27 mouse cellular contexts compared by ENCODE assay signal in the genomic region with DNA sequence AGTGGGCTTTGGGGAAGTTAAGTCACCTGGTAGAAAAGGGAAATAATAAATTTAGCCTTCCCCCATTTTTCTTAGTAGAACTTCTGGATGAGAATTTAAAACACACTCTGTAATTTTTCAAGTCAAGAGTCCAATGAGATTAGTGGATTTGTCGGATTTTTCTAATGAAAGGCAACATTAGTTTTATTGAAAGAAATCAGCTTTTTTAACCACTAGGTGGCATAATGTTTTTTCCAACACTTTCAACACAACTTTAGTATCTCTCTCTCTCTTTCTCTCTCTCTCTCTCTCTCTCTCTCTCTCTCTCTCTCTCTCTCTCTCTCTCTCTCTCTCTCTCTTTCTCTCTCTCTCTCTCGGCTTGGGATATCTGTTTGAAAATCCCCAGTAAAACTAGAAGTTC.
DNase-seq lines count a peak whose midpoint lies in the region; ATAC-seq and TF ChIP-seq lines count a peak whose summit lies in the region.
"Had no signal": no experiment of that assay in that cellular context is flagged by ENCODE, and none has a peak within 500 bp of the region (broad histone marks: within the 10 kb centered on the region; RNA-seq: fewer than 3 reads in every experiment).

No protein-coding gene starts in this region.

- no peaks in the 10 kb centered on the region for H3K4me1 ChIP-seq in embryonic facial prominence, embryonic 11.5 days (ENCODE audit: control insufficient read depth, insufficient read depth, low read length)
- no peaks in the 10 kb centered on the region for H3K4me1 ChIP-seq in embryonic facial prominence, embryonic 10.5 days
- no peaks in the 10 kb centered on the region for H3K4me1 ChIP-seq in intestine, postnatal 0 days (replicated peaks; ENCODE audit: control insufficient read depth, insufficient read depth, low read length)
- H3K4me1 ChIP-seq in intestine, embryonic 16.5 days (ENCODE audit: control insufficient read depth, insufficient read depth, low read length) = no peaks in the 10 kb centered on the region
- no peaks in the 10 kb centered on the region for H3K4me1 ChIP-seq in lung, embryonic 14.5 days (ENCODE audit: insufficient read depth)
- H3K4me1 ChIP-seq: embryonic facial prominence, embryonic 12.5 days; forebrain, embryonic 15.5 days; heart, embryonic 13.5 days; hindbrain, embryonic 12.5 days; midbrain, embryonic 12.5 days had no signal

- no peak overlapping the region for H3K9ac ChIP-seq in embryonic facial prominence, embryonic 11.5 days (replicated peaks; ENCODE audit: low read length)
- no peak overlapping the region for H3K9ac ChIP-seq in intestine, postnatal 0 days (ENCODE audit: low read depth, low read length)
- no peak overlapping the region for H3K9ac ChIP-seq in intestine, embryonic 16.5 days (ENCODE audit: low read depth, low read length)
- no peak overlapping the region for H3K9ac ChIP-seq in lung, embryonic 14.5 days
- H3K9ac ChIP-seq: embryonic facial prominence, embryonic 12.5 days; forebrain, embryonic 15.5 days; heart, embryonic 13.5 days; hindbrain, embryonic 12.5 days; liver, postnatal 0 days; midbrain, embryonic 12.5 days had no signal

- no peak overlapping the region for H3K4me2 ChIP-seq in embryonic facial prominence, embryonic 11.5 days (ENCODE audit: low read depth, low read length)
- no peak overlapping the region for H3K4me2 ChIP-seq in intestine, postnatal 0 days (replicated peaks; ENCODE audit: low read depth)
- H3K4me2 ChIP-seq in intestine, embryonic 16.5 days (ENCODE audit: low read depth, low read length) = no peak overlapping the region
- no peak overlapping the region for H3K4me2 ChIP-seq in lung, embryonic 14.5 days
- H3K4me2 ChIP-seq: embryonic facial prominence, embryonic 12.5 days; forebrain, embryonic 15.5 days; heart, embryonic 13.5 days; hindbrain, embryonic 12.5 days; liver, embryonic 11.5 days; midbrain, embryonic 12.5 days had no signal

- no peaks in the 10 kb centered on the region for H3K27me3 ChIP-seq in embryonic facial prominence, embryonic 11.5 days (ENCODE audit: control insufficient read depth, insufficient read depth, low read length)
- no peaks in the 10 kb centered on the region for H3K27me3 ChIP-seq in embryonic facial prominence, embryonic 10.5 days (replicated peaks; ENCODE audit: low read depth, poor library complexity, severe bottlenecking)
- H3K27me3 ChIP-seq in intestine, postnatal 0 days (replicated peaks; ENCODE audit: control insufficient read depth, insufficient read depth, low read length) = no peaks in the 10 kb centered on the region
- no peaks in the 10 kb centered on the region for H3K27me3 ChIP-seq in intestine, embryonic 16.5 days (replicated peaks; ENCODE audit: control insufficient read depth, insufficient read depth, low read length)
- no peaks in the 10 kb centered on the region for H3K27me3 ChIP-seq in lung, embryonic 14.5 days (ENCODE audit: insufficient read depth, low read length)
- H3K27me3 ChIP-seq: embryonic facial prominence, embryonic 12.5 days; forebrain, embryonic 15.5 days; heart, embryonic 13.5 days; hindbrain, embryonic 12.5 days; midbrain, embryonic 12.5 days had no signal

- H3K4me3 ChIP-seq in embryonic facial prominence, embryonic 11.5 days (ENCODE audit: low read depth, low read length) = no peak overlapping the region
- H3K4me3 ChIP-seq in embryonic facial prominence, embryonic 10.5 days = no peak overlapping the region
- H3K4me3 ChIP-seq in intestine, postnatal 0 days (ENCODE audit: low read depth, low read length) = no peak overlapping the region
- H3K4me3 ChIP-seq in intestine, embryonic 16.5 days (ENCODE audit: low read length) = no peak overlapping the region
- no peak overlapping the region for H3K4me3 ChIP-seq in lung, embryonic 14.5 days (ENCODE audit: low read depth, low read length)
- H3K4me3 ChIP-seq: embryonic facial prominence, embryonic 12.5 days; erythroblast, embryonic 14.5 days; forebrain, embryonic 15.5 days; heart, embryonic 13.5 days; hindbrain, embryonic 12.5 days; midbrain, embryonic 12.5 days had no signal

- no peaks in the 10 kb centered on the region for H3K36me3 ChIP-seq in embryonic facial prominence, embryonic 11.5 days (replicated peaks; ENCODE audit: control insufficient read depth, insufficient read depth, low read depth, low read length)
- H3K36me3 ChIP-seq in embryonic facial prominence, embryonic 10.5 days (replicated peaks) = no peaks in the 10 kb centered on the region
- H3K36me3 ChIP-seq in intestine, postnatal 0 days (ENCODE audit: control insufficient read depth, insufficient read depth) = no peaks in the 10 kb centered on the region
- no peaks in the 10 kb centered on the region for H3K36me3 ChIP-seq in intestine, embryonic 16.5 days (ENCODE audit: control insufficient read depth, insufficient read depth, low read length)
- H3K36me3 ChIP-seq in lung, embryonic 14.5 days (ENCODE audit: insufficient read depth) = no peaks in the 10 kb centered on the region
- H3K36me3 ChIP-seq: embryonic facial prominence, embryonic 12.5 days; forebrain, embryonic 15.5 days; G1E; heart, embryonic 13.5 days; hindbrain, embryonic 12.5 days; midbrain, embryonic 12.5 days had no signal

- no peaks in the 10 kb centered on the region for H3K9me3 ChIP-seq in embryonic facial prominence, embryonic 11.5 days (replicated peaks; ENCODE audit: control insufficient read depth, low read length)
- H3K9me3 ChIP-seq in embryonic facial prominence, embryonic 10.5 days = no peaks in the 10 kb centered on the region
- H3K9me3 ChIP-seq in intestine, postnatal 0 days (ENCODE audit: control insufficient read depth) = no peaks in the 10 kb centered on the region
- no peaks in the 10 kb centered on the region for H3K9me3 ChIP-seq in intestine, embryonic 16.5 days (ENCODE audit: control insufficient read depth, low read length)
- no peaks in the 10 kb centered on the region for H3K9me3 ChIP-seq in lung, embryonic 14.5 days (ENCODE audit: low read depth, low read length)
- H3K9me3 ChIP-seq: embryonic facial prominence, embryonic 12.5 days; forebrain, embryonic 15.5 days; G1E; heart, embryonic 13.5 days; hindbrain, embryonic 12.5 days; midbrain, embryonic 12.5 days had no signal

- ATAC-seq in embryonic facial prominence, embryonic 11.5 days (replicated peaks; ENCODE audit: insufficient number of reproducible peaks, low FRiP score, low TSS enrichment, low read depth) = no peak
- no peak for ATAC-seq in intestine, postnatal 0 days
- ATAC-seq in intestine, embryonic 16.5 days = no peak
- ATAC-seq in lung, embryonic 14.5 days (ENCODE audit: insufficient read depth) = no peak
- ATAC-seq: activated CD4-positive, CD25-positive, alpha-beta regulatory T cell, adult 4 months; CD4-positive, CD25-positive, alpha-beta regulatory T cell, adult 4 months; forebrain, embryonic 15.5 days; inflammation-experienced regulatory T-cells, adult 6 months; liver, postnatal 0 days had no signal

- WGBS in embryonic facial prominence, embryonic 11.5 days = 76% methylated on average over 2 of the region's 2 CpGs
- 72% methylated on average over 2 of the region's 2 CpGs for WGBS in embryonic facial prominence, embryonic 10.5 days
- WGBS in intestine, postnatal 0 days = 77% methylated on average over 2 of the region's 2 CpGs
- WGBS in intestine, embryonic 16.5 days = 85% methylated on average over 2 of the region's 2 CpGs
- 61% methylated on average over 2 of the region's 2 CpGs for WGBS in lung, embryonic 14.5 days

- peak; percentile 19 for DNase-seq in embryonic facial prominence, embryonic 11.5 days (ENCODE audit: low spot score)
- no peak for DNase-seq in embryonic facial prominence, embryonic 10.5 days (ENCODE audit: low spot score)
- peak; percentile 52 for DNase-seq in lung, embryonic 14.5 days
- DNase-seq in lung, postnatal 14 days = no peak
- DNase-seq in retina, postnatal 1 day = no peak
- DNase-seq: adrenal gland, adult 8-10 months; cerebellum, adult 11-12 months; cerebellum, postnatal 10 days; gastrocnemius, postnatal 10 days; kidney, adult 9 months; kidney, postnatal 25 days; liver, postnatal 0 days; lung, postnatal 10 days; thymus, postnatal 25 days had no signal

- peak; percentile 21 for TF ChIP-seq CTCF in intestine, postnatal 0 days (IDR thresholded peaks at IDR 0.05; ENCODE audit: low read depth)
- TF ChIP-seq CTCF in lung, embryonic 14.5 days (IDR thresholded peaks at IDR 0.05; ENCODE audit: low read depth) = peak; percentile 11; the same call in 1 of the 2 replicates

- no peak overlapping the region for H3K27ac ChIP-seq in embryonic facial prominence, embryonic 11.5 days (replicated peaks; ENCODE audit: low read depth, low read length)
- H3K27ac ChIP-seq in embryonic facial prominence, embryonic 10.5 days (replicated peaks) = no peak overlapping the region
- H3K27ac ChIP-seq in intestine, postnatal 0 days (ENCODE audit: low read depth, low read length) = no peak overlapping the region
- no peak overlapping the region for H3K27ac ChIP-seq in intestine, embryonic 16.5 days (ENCODE audit: low read length)
- no peak overlapping the region for H3K27ac ChIP-seq in lung, embryonic 14.5 days (ENCODE audit: low read depth)
- H3K27ac ChIP-seq: embryonic facial prominence, embryonic 12.5 days; forebrain, embryonic 15.5 days; heart, embryonic 13.5 days; hindbrain, embryonic 12.5 days; midbrain, embryonic 12.5 days had no signal

Comparison
In these comparisons a context has a peak if more than half of its experiments do, and no peak if none do; other contexts are left out.
1. DNase-seq: peak in embryonic facial prominence, embryonic 11.5 days (single experiment) and lung, embryonic 14.5 days (single experiment); none in embryonic facial prominence, embryonic 10.5 days (single experiment), lung, postnatal 14 days (single experiment) and retina, postnatal 1 day (single experiment).